Mouse (Mus musculus): Measurements from ENCODE around the gene Herc3. TPM values are rescaled to one million over a fixed set of nuclear protein-coding genes. Genes with fewer than 3 reads are reported as not detected.

Gene Herc3
- total RNA-seq, 1 experiment: 14.9 TPM

GRCm38 (mm10) chr6:58907791-58908190 is 76.5 kb downstream of the Herc3 start:
- H3K4me1 ChIP-seq (ENCODE audit: control insufficient read depth in 2 of 2, insufficient read depth in 2 of 2, low read length in 2 of 2, poor library complexity in 1 of 2): no peaks in the 10 kb centered on the region
- DNase-seq (ENCODE audit: low read depth, low spot score): no peak
- H3K9ac ChIP-seq (ENCODE audit: insufficient read depth, low read depth, low read length, poor library complexity, severe bottlenecking): no peak overlapping the region
- H3K27ac ChIP-seq (ENCODE audit: insufficient read depth, low read depth, low read length, poor library complexity, severe bottlenecking): no peak overlapping the region
- peaks cover 5% of the 10 kb centered on the region; the same call in 1 of the 2 replicates for H3K36me3 ChIP-seq (ENCODE audit: control insufficient read depth, insufficient read depth, low read length, poor library complexity, severe bottlenecking)
- peaks cover 19% of the 10 kb centered on the region for H3K9me3 ChIP-seq (ENCODE audit: control insufficient read depth, insufficient read depth, low read depth, low read length)
- H3K4me3 ChIP-seq (ENCODE audit: insufficient read depth in 1 of 2, low read depth in 1 of 2, low read length in 2 of 2, poor library complexity in 1 of 2, severe bottlenecking in 1 of 2): no peak overlapping the region
- no peak for TF ChIP-seq HCFC1 (IDR thresholded peaks at IDR 0.05; ENCODE audit: borderline replicate concordance, insufficient read depth, low read length)
- no peak for TF ChIP-seq ZNF384 (IDR thresholded peaks at IDR 0.05; ENCODE audit: low read depth, low read length)
- TF ChIP-seq ZC3H11A (IDR thresholded peaks at IDR 0.05; ENCODE audit: borderline replicate concordance, low read depth, low read length): no peak
- TF ChIP-seq MAFK (IDR thresholded peaks at IDR 0.05; ENCODE audit: insufficient read depth, low read depth, low read length): no peak
- TF ChIP-seq CHD2 (IDR thresholded peaks at IDR 0.05; ENCODE audit: low read depth, low read length): no peak
- in situ Hi-C loops (cut with MboI; ENCODE audit: low sequenced_read_pairs in 2 of 2, unreplicated experiment in 2 of 2): no loop called here

- no peak for DNase-seq (ENCODE audit: low read depth, low spot score)
- peaks cover 1% of the 10 kb centered on the region; the same call in 1 of the 2 replicates for H3K36me3 ChIP-seq (ENCODE audit: control insufficient read depth, insufficient read depth, low read length, poor library complexity, severe bottlenecking)
- TF ChIP-seq ZNF384 (IDR thresholded peaks at IDR 0.05; ENCODE audit: low read depth, low read length): no peak
- no peak for TF ChIP-seq ZC3H11A (IDR thresholded peaks at IDR 0.05; ENCODE audit: borderline replicate concordance, low read depth, low read length)
- no peak for TF ChIP-seq HCFC1 (IDR thresholded peaks at IDR 0.05; ENCODE audit: borderline replicate concordance, insufficient read depth, low read length)
- no peak for TF ChIP-seq CHD2 (IDR thresholded peaks at IDR 0.05; ENCODE audit: low read depth, low read length)
- no peak for TF ChIP-seq MAFK (IDR thresholded peaks at IDR 0.05; ENCODE audit: insufficient read depth, low read depth, low read length)
- H3K4me3 ChIP-seq (ENCODE audit: insufficient read depth in 1 of 2, low read depth in 1 of 2, low read length in 2 of 2, poor library complexity in 1 of 2, severe bottlenecking in 1 of 2): no peak overlapping the region
- no peak overlapping the region for H3K9ac ChIP-seq (ENCODE audit: insufficient read depth, low read depth, low read length, poor library complexity, severe bottlenecking)
- H3K4me1 ChIP-seq (ENCODE audit: control insufficient read depth in 2 of 2, insufficient read depth in 2 of 2, low read length in 2 of 2, poor library complexity in 1 of 2): no peaks in the 10 kb centered on the region
- H3K27ac ChIP-seq (ENCODE audit: insufficient read depth, low read depth, low read length, poor library complexity, severe bottlenecking): no peak overlapping the region
- in situ Hi-C loops (cut with MboI; ENCODE audit: low sequenced_read_pairs in 2 of 2, unreplicated experiment in 2 of 2): no loop called here
- H3K9me3 ChIP-seq (ENCODE audit: control insufficient read depth, insufficient read depth, low read depth, low read length): peaks cover 3% of the 10 kb centered on the region
Measured at GRCm38 (mm10) chr6:58912842-58913241, 81.6 kb downstream of the Herc3 start.

- Histone ChIP-seq H3K27ac (ENCODE audit: insufficient read depth, low read depth, low read length, poor library complexity, severe bottlenecking) (no peak overlapping the region), H3K4me3 (ENCODE audit: insufficient read depth in 1 of 2, low read depth in 1 of 2, low read length in 2 of 2, poor library complexity in 1 of 2, severe bottlenecking in 1 of 2) (no peak overlapping the region), H3K4me1 (ENCODE audit: control insufficient read depth in 2 of 2, insufficient read depth in 2 of 2, low read length in 2 of 2, poor library complexity in 1 of 2) (no peaks in the 10 kb centered on the region), H3K9ac (ENCODE audit: insufficient read depth, low read depth, low read length, poor library complexity, severe bottlenecking) (no peak overlapping the region), H3K36me3 (ENCODE audit: control insufficient read depth, insufficient read depth, low read length, poor library complexity, severe bottlenecking) (peaks cover 3% of the 10 kb centered on the region; the same call in 1 of the 2 replicates), H3K9me3 (ENCODE audit: control insufficient read depth, insufficient read depth, low read depth, low read length) (peaks cover under 1% of the 10 kb centered on the region; the same call in 1 of the 2 replicates)
- in situ Hi-C loops (cut with MboI; ENCODE audit: low sequenced_read_pairs in 2 of 2, unreplicated experiment in 2 of 2): no loop called here
- no peak for DNase-seq (ENCODE audit: low read depth, low spot score)
- TF ChIP-seq HCFC1 (IDR thresholded peaks at IDR 0.05; ENCODE audit: borderline replicate concordance, insufficient read depth, low read length): no peak
- no peak for TF ChIP-seq ZNF384 (IDR thresholded peaks at IDR 0.05; ENCODE audit: low read depth, low read length)
- TF ChIP-seq CHD2 (IDR thresholded peaks at IDR 0.05; ENCODE audit: low read depth, low read length): no peak
- TF ChIP-seq ZC3H11A (IDR thresholded peaks at IDR 0.05; ENCODE audit: borderline replicate concordance, low read depth, low read length): no peak
- no peak for TF ChIP-seq MAFK (IDR thresholded peaks at IDR 0.05; ENCODE audit: insufficient read depth, low read depth, low read length)
Measured at GRCm38 (mm10) chr6:58913551-58913950, 82.3 kb downstream of the Herc3 start.

GRCm38 (mm10) chr6:58913971-58914370 is 82.7 kb downstream of the Herc3 start:
- H3K9me3 ChIP-seq (ENCODE audit: control insufficient read depth, insufficient read depth, low read depth, low read length): no peaks in the 10 kb centered on the region; the same call in 1 of the 2 replicates
- no peak for DNase-seq (ENCODE audit: low read depth, low spot score)
- H3K4me3 ChIP-seq (ENCODE audit: insufficient read depth in 1 of 2, low read depth in 1 of 2, low read length in 2 of 2, poor library complexity in 1 of 2, severe bottlenecking in 1 of 2): no peak overlapping the region
- H3K27ac ChIP-seq (ENCODE audit: insufficient read depth, low read depth, low read length, poor library complexity, severe bottlenecking): no peak overlapping the region
- no peaks in the 10 kb centered on the region for H3K4me1 ChIP-seq (ENCODE audit: control insufficient read depth in 2 of 2, insufficient read depth in 2 of 2, low read length in 2 of 2, poor library complexity in 1 of 2)
- TF ChIP-seq HCFC1 (IDR thresholded peaks at IDR 0.05; ENCODE audit: borderline replicate concordance, insufficient read depth, low read length): no peak
- H3K9ac ChIP-seq (ENCODE audit: insufficient read depth, low read depth, low read length, poor library complexity, severe bottlenecking): no peak overlapping the region
- in situ Hi-C loops (cut with MboI; ENCODE audit: low sequenced_read_pairs in 2 of 2, unreplicated experiment in 2 of 2): no loop called here
- H3K36me3 ChIP-seq (ENCODE audit: control insufficient read depth, insufficient read depth, low read length, poor library complexity, severe bottlenecking): peaks cover 4% of the 10 kb centered on the region; the same call in 1 of the 2 replicates

- Histone ChIP-seq H3K36me3 (ENCODE audit: control insufficient read depth, insufficient read depth, low read length, poor library complexity, severe bottlenecking) (peaks cover 4% of the 10 kb centered on the region; the same call in 1 of the 2 replicates), H3K4me1 (ENCODE audit: control insufficient read depth in 2 of 2, insufficient read depth in 2 of 2, low read length in 2 of 2, poor library complexity in 1 of 2) (no peaks in the 10 kb centered on the region), H3K9ac (ENCODE audit: insufficient read depth, low read depth, low read length, poor library complexity, severe bottlenecking) (no peak overlapping the region), H3K27ac (ENCODE audit: insufficient read depth, low read depth, low read length, poor library complexity, severe bottlenecking) (no peak overlapping the region), H3K9me3 (ENCODE audit: control insufficient read depth, insufficient read depth, low read depth, low read length) (no peaks in the 10 kb centered on the region), H3K4me3 (ENCODE audit: insufficient read depth in 1 of 2, low read depth in 1 of 2, low read length in 2 of 2, poor library complexity in 1 of 2, severe bottlenecking in 1 of 2) (no peak overlapping the region)
- no peak for TF ChIP-seq MAFK (IDR thresholded peaks at IDR 0.05; ENCODE audit: insufficient read depth, low read depth, low read length)
- no peak for TF ChIP-seq CHD2 (IDR thresholded peaks at IDR 0.05; ENCODE audit: low read depth, low read length)
- TF ChIP-seq ZC3H11A (IDR thresholded peaks at IDR 0.05; ENCODE audit: borderline replicate concordance, low read depth, low read length): no peak
- no peak for TF ChIP-seq ZNF384 (IDR thresholded peaks at IDR 0.05; ENCODE audit: low read depth, low read length)
- no peak for TF ChIP-seq HCFC1 (IDR thresholded peaks at IDR 0.05; ENCODE audit: borderline replicate concordance, insufficient read depth, low read length)
- DNase-seq (ENCODE audit: low read depth, low spot score): no peak
- in situ Hi-C loops (cut with MboI; ENCODE audit: low sequenced_read_pairs in 2 of 2, unreplicated experiment in 2 of 2): no loop called here
Measured at GRCm38 (mm10) chr6:58916498-58916897, 85.2 kb downstream of the Herc3 start.
